Mouse (Mus musculus): Measurements from ENCODE around the gene Agap1. TPM values are rescaled to one million over a fixed set of nuclear protein-coding genes. Genes with fewer than 3 reads are reported as not detected.

Agap1 gene
- polyA plus RNA-seq, 1 experiment from 2014 or later = 10.7 TPM

- 3% methylated on average over 19 of the region's 19 CpGs for WGBS
- H3K4me1 ChIP-seq = peaks cover 57% of the 10 kb centered on the region
- H3K27me3 ChIP-seq = peaks cover 98% of the 10 kb centered on the region
- no peak overlapping the region for H3K27ac ChIP-seq
- no peaks in the 10 kb centered on the region for H3K9me3 ChIP-seq
- H3K4me3 ChIP-seq = no peak overlapping the region; the same call in 1 of the 2 replicates
- H3K36me3 ChIP-seq = no peaks in the 10 kb centered on the region
- H3K9ac ChIP-seq = no peak overlapping the region
- ATAC-seq (ENCODE audit: insufficient number of reproducible peaks, low FRiP score, low TSS enrichment, low read depth) = no peak
- H3K4me2 ChIP-seq = no peak overlapping the region
Observed at GRCm38 (mm10) chr1:89932021-89932423, 477.4 kb downstream of the Agap1 start.

DNA sequence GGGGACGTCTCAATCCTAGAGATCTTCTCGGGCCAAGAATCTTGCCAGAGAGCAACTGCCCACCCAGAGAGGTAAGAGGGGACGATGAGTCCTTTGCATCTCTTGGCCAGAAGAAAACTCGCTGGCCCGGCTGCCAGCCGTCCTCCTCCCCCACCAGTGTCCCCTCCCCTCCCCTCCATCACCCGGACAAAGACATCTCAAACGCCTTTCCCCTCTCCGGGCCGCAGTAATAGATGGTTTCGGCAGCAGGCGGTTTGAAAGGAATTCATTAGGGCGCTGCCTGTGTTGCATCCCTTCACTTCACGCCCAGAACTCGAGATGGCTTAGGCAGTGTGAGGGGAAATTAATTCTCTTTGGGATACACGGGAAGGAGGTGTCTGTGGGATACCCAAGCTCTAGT, 478.0 kb downstream of the Agap1 start:
- no peaks in the 10 kb centered on the region for H3K9me3 ChIP-seq
- peaks cover 98% of the 10 kb centered on the region for H3K27me3 ChIP-seq
- no peak overlapping the region for H3K27ac ChIP-seq
- H3K4me3 ChIP-seq = no peak overlapping the region
- H3K36me3 ChIP-seq = no peaks in the 10 kb centered on the region
- H3K9ac ChIP-seq = no peak overlapping the region
- H3K4me2 ChIP-seq = no peak overlapping the region
- ATAC-seq (ENCODE audit: insufficient number of reproducible peaks, low FRiP score, low TSS enrichment, low read depth) = no peak
- 2% methylated on average over 16 of the region's 16 CpGs for WGBS
- H3K4me1 ChIP-seq = peaks cover 52% of the 10 kb centered on the region

DNA sequence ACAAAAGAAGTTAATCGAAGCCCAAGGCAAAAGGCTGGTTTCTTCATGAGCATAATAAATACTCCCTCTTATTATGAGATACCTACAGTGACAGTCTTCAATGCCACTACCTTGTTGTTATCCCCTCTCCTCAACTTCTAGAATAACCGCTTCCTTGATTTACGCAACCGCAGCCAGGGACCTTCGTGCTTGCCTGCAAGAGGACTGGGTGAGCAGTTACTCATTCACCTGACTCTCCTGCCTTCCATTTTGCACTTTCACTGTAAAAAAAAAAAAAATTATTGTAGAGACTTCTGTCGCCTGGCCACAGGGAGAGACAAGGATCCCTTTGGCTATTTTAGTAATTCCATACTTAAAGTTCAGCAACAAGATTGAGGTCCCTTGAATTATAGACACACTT, 478.4 kb downstream of the Agap1 start:
- 14% methylated on average over 6 of the region's 6 CpGs for WGBS
- Histone ChIP-seq H3K27me3 (peaks cover 98% of the 10 kb centered on the region), H3K4me1 (peaks cover 52% of the 10 kb centered on the region), H3K4me2 (no peak overlapping the region), H3K9ac (no peak overlapping the region), H3K27ac (no peak overlapping the region), H3K9me3 (no peaks in the 10 kb centered on the region), H3K4me3 (no peak overlapping the region), H3K36me3 (no peaks in the 10 kb centered on the region)
- ATAC-seq (ENCODE audit: insufficient number of reproducible peaks, low FRiP score, low TSS enrichment, low read depth) = no peak

GRCm38 (mm10) chr1:89933786-89934185, 479.2 kb downstream of the Agap1 start:
- H3K36me3 ChIP-seq = no peaks in the 10 kb centered on the region
- H3K4me2 ChIP-seq = no peak overlapping the region
- H3K9me3 ChIP-seq = no peaks in the 10 kb centered on the region
- ATAC-seq (ENCODE audit: insufficient number of reproducible peaks, low FRiP score, low TSS enrichment, low read depth) = no peak
- peaks cover 48% of the 10 kb centered on the region for H3K4me1 ChIP-seq
- H3K27ac ChIP-seq = no peak overlapping the region
- WGBS = 3% methylated on average over 21 of the region's 21 CpGs
- no peak overlapping the region for H3K4me3 ChIP-seq
- peaks cover 97% of the 10 kb centered on the region for H3K27me3 ChIP-seq
- no peak overlapping the region for H3K9ac ChIP-seq

GRCm38 (mm10) chr1:89934316-89935260, 480.0 kb downstream of the Agap1 start:
- Histone ChIP-seq H3K9ac (no peak overlapping the region), H3K4me2 (no peak overlapping the region), H3K27ac (no peak overlapping the region), H3K27me3 (peaks cover 97% of the 10 kb centered on the region), H3K36me3 (no peaks in the 10 kb centered on the region), H3K4me1 (peaks cover 41% of the 10 kb centered on the region), H3K9me3 (no peaks in the 10 kb centered on the region), H3K4me3 (no peak overlapping the region)
- WGBS = 7% methylated on average over 19 of the region's 19 CpGs
- no peak for ATAC-seq (ENCODE audit: insufficient number of reproducible peaks, low FRiP score, low TSS enrichment, low read depth)

DNA sequence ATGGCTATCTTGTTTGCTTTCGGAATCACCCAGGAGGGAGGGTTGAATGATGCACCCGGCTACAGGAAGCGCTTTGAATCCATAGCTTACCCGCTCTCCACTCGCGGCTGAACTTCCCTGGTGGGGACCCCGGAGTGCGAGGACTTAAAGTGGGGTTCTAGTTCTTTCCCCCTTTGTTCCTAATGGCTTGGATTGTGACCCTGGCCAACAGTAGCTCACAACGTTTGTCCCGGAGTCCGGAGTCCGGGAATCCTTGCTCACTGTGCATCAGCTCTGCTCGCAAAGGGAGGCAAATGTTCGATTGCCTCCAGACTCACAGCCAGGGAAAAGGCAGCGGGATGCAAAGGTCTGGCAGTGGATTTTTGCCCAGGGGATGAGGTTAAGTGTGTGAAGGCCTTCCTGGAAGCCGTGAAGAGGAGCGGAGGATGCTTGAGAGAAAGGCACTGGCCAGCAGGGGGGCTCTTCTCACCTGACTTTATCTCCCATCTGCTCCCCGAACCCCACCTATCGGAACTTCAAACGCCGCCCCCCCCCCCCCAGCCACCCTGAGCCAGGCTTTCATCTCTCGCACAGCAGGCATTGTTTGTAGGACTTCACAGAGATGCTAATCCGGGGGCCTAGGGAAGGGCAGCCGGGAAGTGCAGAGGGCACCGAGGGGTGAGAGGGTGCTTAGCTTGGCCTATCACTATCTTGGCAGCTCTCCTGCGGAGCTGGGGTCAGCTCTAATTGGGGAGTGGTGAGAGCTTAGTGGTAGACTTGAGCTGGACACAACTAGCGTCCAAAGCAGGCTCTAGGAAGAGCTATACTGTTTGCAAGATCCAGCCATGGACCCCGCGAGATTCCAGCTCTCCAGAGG, 481.1 kb downstream of the Agap1 start:
- no peaks in the 10 kb centered on the region for H3K36me3 ChIP-seq
- 4% methylated on average over 29 of the region's 29 CpGs for WGBS
- no peaks in the 10 kb centered on the region for H3K9me3 ChIP-seq
- H3K4me1 ChIP-seq = peaks cover 35% of the 10 kb centered on the region
- ATAC-seq (ENCODE audit: insufficient number of reproducible peaks, low FRiP score, low TSS enrichment, low read depth) = no peak
- no peak overlapping the region for H3K9ac ChIP-seq
- H3K4me3 ChIP-seq = no peak overlapping the region
- H3K27me3 ChIP-seq = peaks cover 95% of the 10 kb centered on the region
- no peak overlapping the region for H3K4me2 ChIP-seq
- no peak overlapping the region for H3K27ac ChIP-seq

GRCm38 (mm10) chr1:89938884-89939595, 484.4 kb downstream of the Agap1 start:
- no peak for ATAC-seq (ENCODE audit: insufficient number of reproducible peaks, low FRiP score, low TSS enrichment, low read depth)
- Histone ChIP-seq H3K27me3 (peaks cover 94% of the 10 kb centered on the region), H3K4me1 (peaks cover 23% of the 10 kb centered on the region), H3K36me3 (no peaks in the 10 kb centered on the region), H3K4me2 (no peak overlapping the region), H3K27ac (no peak overlapping the region), H3K9ac (no peak overlapping the region), H3K9me3 (no peaks in the 10 kb centered on the region), H3K4me3 (no peak overlapping the region)
- WGBS = 32% methylated on average over 16 of the region's 16 CpGs

DNA sequence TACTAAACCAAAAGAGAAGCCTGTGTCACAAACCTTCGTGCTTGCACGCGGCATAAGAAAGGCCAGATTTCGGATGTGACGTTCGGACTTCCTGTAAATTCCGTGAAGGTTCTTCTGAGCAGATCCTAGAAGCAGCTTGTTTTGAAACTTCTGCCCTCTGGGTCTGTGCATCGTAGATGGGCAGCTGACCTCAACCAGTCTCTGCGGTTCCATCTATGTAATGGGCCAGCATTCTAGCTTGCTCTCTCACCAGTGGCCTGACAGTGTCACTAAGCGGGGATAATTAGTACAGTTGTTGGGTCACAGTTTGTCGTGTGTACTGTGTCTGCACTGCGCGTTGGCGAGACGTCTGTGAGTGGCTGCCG, 485.0 kb downstream of the Agap1 start:
- H3K4me1 ChIP-seq = peaks cover 20% of the 10 kb centered on the region
- 25% methylated on average over 16 of the region's 16 CpGs for WGBS
- no peak overlapping the region for H3K4me2 ChIP-seq
- ATAC-seq (ENCODE audit: insufficient number of reproducible peaks, low FRiP score, low TSS enrichment, low read depth) = no peak
- no peak overlapping the region for H3K9ac ChIP-seq
- no peak overlapping the region for H3K27ac ChIP-seq
- no peaks in the 10 kb centered on the region for H3K9me3 ChIP-seq
- no peaks in the 10 kb centered on the region for H3K36me3 ChIP-seq
- H3K27me3 ChIP-seq = peaks cover 94% of the 10 kb centered on the region
- H3K4me3 ChIP-seq = no peak overlapping the region

DNA sequence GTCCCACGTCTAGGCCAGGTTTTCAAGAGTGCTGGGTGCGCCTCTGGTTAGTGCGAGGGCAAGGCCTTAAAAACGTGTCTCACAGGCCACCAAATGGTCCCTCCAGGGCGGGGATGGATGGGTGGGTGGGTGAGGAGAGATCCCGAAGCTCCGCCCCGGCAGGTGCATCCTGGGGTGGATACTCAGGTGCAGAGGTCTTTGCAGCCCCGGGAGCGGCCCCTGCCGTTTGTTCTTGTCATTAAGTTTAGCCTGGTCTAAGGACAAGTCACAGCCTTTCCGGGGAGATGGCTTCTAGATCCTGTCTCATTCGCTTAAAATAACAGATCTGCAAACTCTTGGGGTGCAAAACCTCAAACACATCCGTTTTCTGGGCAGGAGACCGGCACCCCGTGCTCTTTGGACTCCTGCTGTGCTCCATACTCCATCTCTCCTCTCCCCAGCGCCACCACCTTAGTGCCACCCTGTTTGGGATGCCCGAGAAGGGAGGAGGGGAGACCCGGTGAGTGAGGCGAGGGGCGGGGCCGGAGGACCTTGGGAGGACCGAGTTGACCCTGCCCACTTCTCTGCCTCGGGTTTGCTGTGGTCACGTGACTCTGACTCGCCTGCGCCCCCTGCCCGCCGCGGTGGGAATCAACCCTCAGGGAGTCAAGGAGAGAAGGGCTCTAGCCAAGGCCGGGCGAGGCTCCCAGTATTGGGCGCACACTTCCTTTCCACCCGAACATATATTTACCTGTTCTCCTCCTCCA, 485.5 kb downstream of the Agap1 start:
- Histone ChIP-seq H3K4me3 (peak overlapping the region; percentile 19; the same call in 1 of the 2 replicates), H3K9ac (no peak overlapping the region), H3K4me2 (peak overlapping the region; percentile 31), H3K4me1 (peaks cover 18% of the 10 kb centered on the region), H3K9me3 (no peaks in the 10 kb centered on the region), H3K27ac (no peak overlapping the region), H3K36me3 (no peaks in the 10 kb centered on the region), H3K27me3 (peaks cover 93% of the 10 kb centered on the region)
- peak; percentile 30; the same call in 1 of the 2 replicates for ATAC-seq (ENCODE audit: insufficient number of reproducible peaks, low FRiP score, low TSS enrichment, low read depth)
- WGBS = 3% methylated on average over 34 of the region's 34 CpGs

- WGBS = 14% methylated on average over 15 of the region's 15 CpGs
- H3K9ac ChIP-seq = no peak overlapping the region
- no peaks in the 10 kb centered on the region for H3K36me3 ChIP-seq
- ATAC-seq (ENCODE audit: insufficient number of reproducible peaks, low FRiP score, low TSS enrichment, low read depth) = no peak
- H3K4me2 ChIP-seq = no peak overlapping the region
- no peak overlapping the region for H3K27ac ChIP-seq
- H3K4me1 ChIP-seq = peaks cover 14% of the 10 kb centered on the region
- peaks cover 93% of the 10 kb centered on the region for H3K27me3 ChIP-seq
- no peaks in the 10 kb centered on the region for H3K9me3 ChIP-seq
- no peak overlapping the region for H3K4me3 ChIP-seq
Observed at GRCm38 (mm10) chr1:89940961-89941524, 486.4 kb downstream of the Agap1 start.

Measured in limb, embryonic 15.5 days (tissue).